Comparison of ENCODE assay signal across 8 mouse cellular contexts in the genomic region with DNA sequence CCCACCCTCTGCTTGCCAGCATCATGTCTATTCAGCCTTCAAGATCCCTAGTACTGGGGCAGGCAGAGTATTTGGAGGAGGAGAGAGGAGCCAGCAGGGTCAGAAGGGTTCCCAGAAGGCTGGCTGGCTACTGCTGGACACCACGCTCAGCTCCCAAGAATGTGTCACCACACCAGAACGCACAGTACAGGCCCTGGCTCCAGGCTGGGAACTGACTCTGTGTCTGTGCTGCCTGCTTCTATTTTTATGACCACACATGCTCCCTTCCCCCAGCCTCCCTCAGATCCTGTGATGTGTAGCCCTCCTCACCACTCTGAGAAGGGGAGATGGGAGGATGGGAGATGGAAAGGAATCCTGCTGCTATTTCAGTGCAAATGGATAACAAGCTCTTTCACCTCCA. TPM values are rescaled to one million over a fixed set of nuclear protein-coding genes. Genes with fewer than 3 reads are reported as not detected.
DNase-seq lines count a peak whose midpoint lies in the region; TF ChIP-seq lines count a peak whose summit lies in the region.

No protein-coding gene starts in this region.

- H3ac ChIP-seq in myocyte (ENCODE audit: control insufficient read depth, insufficient read length) = no peak overlapping the region

- intact Hi-C loops in gastrocnemius, adult 2 months (cut with DNase I) = loop anchor here (1.0 to 2.0 kb wide), 2 partner anchors 23 to 48 kb away; no protein-coding TSS in a partner anchor

- peak; percentile 75 for DNase-seq in kidney, adult 2 months
- no peak for DNase-seq in kidney, adult 18-20 months
- DNase-seq in adrenal gland, postnatal 36 days = peak; percentile 27 to 59
- peak; percentile 85 for DNase-seq in gastrocnemius, adult 2 months
- peak; percentile 50 for DNase-seq in kidney, adult 9 months
- DNase-seq in ovary, postnatal 14 days (ENCODE audit: low spot score) = no peak
- DNase-seq in thymus, postnatal 4 days = no peak

- H3K27me3 ChIP-seq in kidney, adult 2 months (replicated peaks; ENCODE audit: control insufficient read depth, insufficient read depth, low read length) = no peaks in the 10 kb centered on the region
- no peaks in the 10 kb centered on the region for H3K27me3 ChIP-seq in myocyte (ENCODE audit: control insufficient read depth, insufficient read depth, insufficient read length)

- H3K27ac ChIP-seq in kidney, adult 2 months (ENCODE audit: insufficient read depth, low read depth, low read length) = no peak overlapping the region
- peak overlapping the region; percentile 86 for H3K27ac ChIP-seq in gastrocnemius, adult 2 months

- H3K36me3 ChIP-seq in kidney, adult 2 months (ENCODE audit: control insufficient read depth, insufficient read depth, low read length) = no peaks in the 10 kb centered on the region
- H3K36me3 ChIP-seq in myocyte (ENCODE audit: control insufficient read depth, insufficient read depth) = no peaks in the 10 kb centered on the region

- H3K4me2 ChIP-seq in myocyte (ENCODE audit: low read depth) = peak overlapping the region; percentile 25

- H3K79me2 ChIP-seq in myocyte (ENCODE audit: control insufficient read depth, insufficient read depth) = no peaks in the 10 kb centered on the region

- no peak for TF ChIP-seq CTCF in kidney, adult 2 months (conservative IDR thresholded peaks at IDR 0.05; ENCODE audit: insufficient read depth, insufficient read length, low read depth, low read length)
- TF ChIP-seq CTCF in gastrocnemius, adult 2 months (IDR thresholded peaks at IDR 0.05) = no peak

- 12% methylated on average over 2 of the region's 2 CpGs for WGBS in kidney, adult 2 months

- no peak overlapping the region for H3K4me3 ChIP-seq in kidney, adult 2 months (ENCODE audit: insufficient read depth, low read depth, low read length)
- no peak overlapping the region for H3K4me3 ChIP-seq in gastrocnemius, adult 2 months
- H3K4me3 ChIP-seq in myocyte = no peak overlapping the region

- H3K4me1 ChIP-seq in kidney, adult 2 months (ENCODE audit: control insufficient read depth, insufficient read depth, low read length) = peaks cover 45% of the 10 kb centered on the region

- TF ChIP-seq POLR2A in kidney, adult 2 months (IDR thresholded peaks at IDR 0.05; ENCODE audit: low read depth, low read length) = no peak
- TF ChIP-seq POLR2A in myocyte (IDR thresholded peaks at IDR 0.05; ENCODE audit: insufficient read length, low read depth) = no peak

TF ChIP-seq in myocyte, 11 proteins besides CTCF, POLR2A, EP300 and RAD21:
- TF ChIP-seq SRF (IDR thresholded peaks at IDR 0.05; ENCODE audit: control insufficient read depth, insufficient read length, low read depth) (no peak), MYOG (IDR thresholded peaks at IDR 0.05; ENCODE audit: control insufficient read depth in 1 of 3, insufficient read depth in 1 of 3, insufficient read length in 2 of 3, low read depth in 2 of 3) (peak in 1 of 3 experiments; percentile 66)

RNA-seq across cellular contexts. Expression of a gene that starts 20.8 kb away (rescaled TPM):
- 109 and 146 TPM in 2 replicates for polyA plus RNA-seq in kidney, adult 2 months (2012; rRNA removed)
- total RNA-seq in adrenal gland, postnatal 36 days (2021) = 1 to 10 TPM in 1 of 2 experiments, under 1 TPM in 1; 0.79 to 1.3 TPM
- total RNA-seq in gastrocnemius, adult 2 months (2021) = under 1 TPM; 0.69 to 0.75 TPM
- polyA plus RNA-seq in myocyte (2012; fragmentation: generic; extraction: Trizol) = 0.16 TPM

Comparison
In these comparisons a context has a peak if more than half of its experiments do, and no peak if none do; other contexts are left out.
1. DNase-seq: peak in kidney, adult 2 months (single experiment), adrenal gland, postnatal 36 days (2 of 2), gastrocnemius, adult 2 months (single experiment) and kidney, adult 9 months (single experiment); none in kidney, adult 18-20 months (single experiment), ovary, postnatal 14 days (single experiment) and thymus, postnatal 4 days (single experiment).